Mouse (Mus musculus) limb, embryonic 13.5 days (tissue): ENCODE results near the gene Med18. TPM values are rescaled to one million over a fixed set of nuclear protein-coding genes. Genes with fewer than 3 reads are reported as not detected.
A peak's percentile ranks its signal among the peaks of the same experiment; 100 is the strongest.

ENCODE experiments used
- ATAC-seq: fragments of 200-750 bp; cut with Nextera tagmentation; 2 replicates; pipeline ENCODE4 v1.8.0; 2017; ENCODE audit warnings: low read depth, moderate number of reproducible peaks, moderate TSS enrichment; ENCODE audit not compliant: low FRiP score
- H3K27ac ChIP-seq: fragments of 300-500 bp; sonication (generic); 2 replicates; pipeline ENCODE4 v1.5.1; 2015; ENCODE audit warnings: inconsistent platforms, mild to moderate bottlenecking, moderate library complexity
- H3K27me3 ChIP-seq: fragments of 300-500 bp; sonication (generic); 2 replicates; pipeline ENCODE4 v1.6.1; 2015; ENCODE audit warnings: mild to moderate bottlenecking, inconsistent platforms
- H3K36me3 ChIP-seq: fragments of 300-500 bp; sonication (generic); 2 replicates; pipeline ENCODE4 v1.6.1; 2015; ENCODE audit warnings: inconsistent platforms, mild to moderate bottlenecking, moderate library complexity
- H3K4me1 ChIP-seq: fragments of 300-500 bp; sonication (generic); 2 replicates; pipeline ENCODE4 v1.6.1; 2015; ENCODE audit warnings: inconsistent platforms
- H3K4me2 ChIP-seq: fragments of 300-500 bp; sonication (generic); replicated peaks from 2 replicates; pipeline ENCODE4 v1.6.1; 2015; ENCODE audit warnings: inconsistent platforms, mild to moderate bottlenecking, moderate library complexity
- H3K4me3 ChIP-seq: fragments of 300-500 bp; sonication (generic); 2 replicates; pipeline ENCODE4 v1.5.1; 2015; ENCODE audit warnings: moderate library complexity, mild to moderate bottlenecking, inconsistent platforms
- H3K9ac ChIP-seq: fragments of 300-500 bp; sonication (generic); 2 replicates; pipeline ENCODE4 v1.6.1; 2015; ENCODE audit warnings: mild to moderate bottlenecking, inconsistent platforms
- H3K9me3 ChIP-seq: fragments of 300-500 bp; sonication (generic); 2 replicates; pipeline ENCODE4 v1.6.1; 2016; ENCODE audit warnings: inconsistent platforms
- WGBS: fragments of 180-500 bp; shearing (Covaris S2); methylation state at CpG from one replicate; pipeline ENCODE4 v1.1.7; 2015; 5-methylcytosine and 5-hydroxymethylcytosine counted together
- polyA plus RNA-seq: library from polyadenylated mRNA; unstranded; fragments of >200 nt; fragmentation: Nextera tagmentation; extraction: Ambion mirVana; gene quantifications from 2 replicates; pipeline ENCODE4 v1.2.1, GENCODE M21; 2015

Gene Med18
- polyA plus RNA-seq, 1 experiment from 2014 or later = 28.3 TPM

GRCm38 (mm10) chr4:132475895-132476878, 12.5 kb upstream of the Med18 start:
- Histone ChIP-seq H3K27me3 (no peaks in the 10 kb centered on the region), H3K9ac (no peak overlapping the region), H3K27ac (no peak overlapping the region), H3K4me2 (no peak overlapping the region), H3K4me1 (no peaks in the 10 kb centered on the region), H3K9me3 (no peaks in the 10 kb centered on the region), H3K4me3 (no peak overlapping the region), H3K36me3 (no peaks in the 10 kb centered on the region)
- 75% methylated on average over 13 of the region's 13 CpGs for WGBS
- no peak for ATAC-seq

DNA sequence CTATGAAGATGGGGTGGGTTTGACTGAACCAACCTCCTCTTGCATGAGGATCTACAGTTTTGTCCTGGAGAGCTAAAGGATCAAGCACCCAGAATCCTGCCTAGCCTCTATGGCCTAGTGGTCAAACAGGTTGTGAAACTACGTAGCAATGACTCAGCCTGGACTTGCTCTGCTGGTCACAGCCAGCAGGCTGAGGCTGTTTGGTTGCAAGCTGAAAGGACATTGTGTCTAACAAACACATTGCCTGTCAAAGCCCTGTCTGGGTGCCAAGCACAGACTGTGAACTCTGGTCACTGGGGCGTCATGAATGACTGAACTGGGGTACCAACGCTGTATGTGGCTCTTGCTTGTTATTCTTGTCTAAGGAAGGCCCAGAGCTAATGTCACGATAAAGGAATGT, 10.9 kb upstream of the Med18 start:
- no peak for ATAC-seq
- H3K4me2 ChIP-seq = no peak overlapping the region
- H3K9ac ChIP-seq = no peak overlapping the region
- no peak overlapping the region for H3K4me3 ChIP-seq
- WGBS = 82% methylated on average over 4 of the region's 4 CpGs
- H3K36me3 ChIP-seq = no peaks in the 10 kb centered on the region
- no peaks in the 10 kb centered on the region for H3K27me3 ChIP-seq
- H3K27ac ChIP-seq = no peak overlapping the region
- no peaks in the 10 kb centered on the region for H3K9me3 ChIP-seq
- H3K4me1 ChIP-seq = peaks cover 14% of the 10 kb centered on the region

GRCm38 (mm10) chr4:132473411-132473810, 9.7 kb upstream of the Med18 start:
- Histone ChIP-seq H3K27ac (no peak overlapping the region), H3K36me3 (no peaks in the 10 kb centered on the region), H3K4me1 (peaks cover 15% of the 10 kb centered on the region), H3K9me3 (no peaks in the 10 kb centered on the region), H3K4me3 (no peak overlapping the region), H3K9ac (no peak overlapping the region), H3K27me3 (no peaks in the 10 kb centered on the region), H3K4me2 (no peak overlapping the region)
- 87% methylated on average over 9 of the region's 9 CpGs for WGBS
- no peak for ATAC-seq

GRCm38 (mm10) chr4:132469873-132470272, 6.2 kb upstream of the Med18 start:
- H3K9ac ChIP-seq = peak overlapping the region; percentile 43
- no peaks in the 10 kb centered on the region for H3K9me3 ChIP-seq
- no peak for ATAC-seq
- H3K36me3 ChIP-seq = no peaks in the 10 kb centered on the region
- H3K27ac ChIP-seq = no peak overlapping the region
- no peak overlapping the region for H3K4me2 ChIP-seq
- H3K27me3 ChIP-seq = no peaks in the 10 kb centered on the region
- no peak overlapping the region for H3K4me3 ChIP-seq
- WGBS = 2% methylated on average over 3 of the region's 3 CpGs
- peaks cover 15% of the 10 kb centered on the region for H3K4me1 ChIP-seq

DNA sequence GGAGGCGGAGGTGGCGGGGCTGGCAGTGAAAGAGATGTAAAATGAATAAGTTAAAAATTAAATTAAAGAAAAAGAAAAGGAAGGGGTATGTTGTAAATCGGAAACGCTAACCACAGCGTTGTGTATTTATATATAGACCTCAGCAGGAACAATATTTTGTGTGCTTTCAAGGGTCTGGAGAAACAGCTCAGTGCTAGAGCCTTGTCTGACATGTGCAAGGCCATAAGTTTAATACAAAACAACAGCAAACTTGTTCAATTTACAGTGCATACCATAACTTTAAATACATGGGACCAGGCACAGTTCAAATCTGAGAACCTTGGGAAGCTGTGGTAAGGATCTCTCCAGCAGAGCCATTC, 513 bp upstream of the Med18 start:
- Histone ChIP-seq H3K36me3 (peaks cover 18% of the 10 kb centered on the region), H3K27ac (no peak overlapping the region), H3K9ac (peak overlapping the region; percentile 87; the same call in 1 of the 2 replicates), H3K27me3 (no peaks in the 10 kb centered on the region), H3K4me3 (peak overlapping the region; percentile 89), H3K9me3 (no peaks in the 10 kb centered on the region), H3K4me1 (peaks cover 17% of the 10 kb centered on the region), H3K4me2 (peak overlapping the region; percentile 93)
- peak; percentile 10; the same call in 1 of the 2 replicates for ATAC-seq
- WGBS = 2% methylated on average over 5 of the region's 5 CpGs

DNA sequence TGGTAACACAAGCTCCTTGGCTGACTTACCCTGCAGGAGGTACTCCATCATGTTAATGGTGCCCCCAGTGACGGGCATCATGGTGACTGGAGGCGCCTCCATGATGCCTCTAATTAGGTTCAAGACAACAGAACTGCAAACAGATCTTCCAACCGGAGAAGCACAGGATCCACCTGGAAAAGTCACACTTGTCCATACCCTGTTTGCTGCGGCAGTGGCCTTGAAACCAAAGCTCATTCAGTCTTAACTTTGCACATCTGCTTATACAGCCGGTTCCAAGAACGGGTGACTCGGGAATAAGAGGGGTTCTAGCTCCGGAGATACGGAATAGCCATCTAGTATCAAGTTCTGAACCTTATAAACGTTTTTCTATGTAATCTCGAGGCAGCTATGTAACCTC, 885 bp downstream of the Med18 start:
- peak overlapping the region; percentile 89 for H3K4me3 ChIP-seq
- H3K4me2 ChIP-seq = peak overlapping the region; percentile 93
- peaks cover 17% of the 10 kb centered on the region for H3K4me1 ChIP-seq
- no peak overlapping the region for H3K27ac ChIP-seq
- peak overlapping the region; percentile 87 for H3K9ac ChIP-seq
- H3K27me3 ChIP-seq = no peaks in the 10 kb centered on the region
- H3K9me3 ChIP-seq = no peaks in the 10 kb centered on the region
- peaks cover 31% of the 10 kb centered on the region for H3K36me3 ChIP-seq
- no peak for ATAC-seq
- WGBS = 5% methylated on average over 11 of the region's 11 CpGs

- no peak overlapping the region for H3K4me2 ChIP-seq
- H3K9ac ChIP-seq = no peak overlapping the region
- peaks cover 45% of the 10 kb centered on the region for H3K36me3 ChIP-seq
- ATAC-seq = no peak
- H3K9me3 ChIP-seq = no peaks in the 10 kb centered on the region
- H3K27me3 ChIP-seq = no peaks in the 10 kb centered on the region
- WGBS = 90% methylated on average over 8 of the region's 8 CpGs
- H3K4me1 ChIP-seq = peaks cover 17% of the 10 kb centered on the region
- no peak overlapping the region for H3K4me3 ChIP-seq
- no peak overlapping the region for H3K27ac ChIP-seq
These were observed 3.5 kb downstream of the Med18 start for GRCm38 (mm10) chr4:132460225-132460624.

GRCm38 (mm10) chr4:132455561-132455960, 8.2 kb downstream of the Med18 start:
- Histone ChIP-seq H3K4me1 (no peaks in the 10 kb centered on the region), H3K36me3 (peaks cover 40% of the 10 kb centered on the region), H3K4me3 (no peak overlapping the region), H3K4me2 (no peak overlapping the region), H3K9me3 (no peaks in the 10 kb centered on the region), H3K9ac (no peak overlapping the region), H3K27ac (no peak overlapping the region), H3K27me3 (no peaks in the 10 kb centered on the region)
- 90% methylated on average over 6 of the region's 6 CpGs for WGBS
- no peak for ATAC-seq

- no peaks in the 10 kb centered on the region for H3K27me3 ChIP-seq
- WGBS = 72% methylated on average over 3 of the region's 3 CpGs
- no peak for ATAC-seq
- peaks cover 36% of the 10 kb centered on the region for H3K36me3 ChIP-seq
- no peaks in the 10 kb centered on the region for H3K9me3 ChIP-seq
- H3K9ac ChIP-seq = no peak overlapping the region
- no peak overlapping the region for H3K27ac ChIP-seq
- H3K4me1 ChIP-seq = no peaks in the 10 kb centered on the region
- no peak overlapping the region for H3K4me2 ChIP-seq
- no peak overlapping the region for H3K4me3 ChIP-seq
These were observed 8.6 kb downstream of the Med18 start for GRCm38 (mm10) chr4:132455146-132455545.

GRCm38 (mm10) chr4:132454216-132454615, 9.5 kb downstream of the Med18 start:
- ATAC-seq = no peak
- Histone ChIP-seq H3K36me3 (peaks cover 27% of the 10 kb centered on the region), H3K9ac (no peak overlapping the region), H3K4me3 (no peak overlapping the region), H3K9me3 (no peaks in the 10 kb centered on the region), H3K27ac (no peak overlapping the region), H3K4me1 (no peaks in the 10 kb centered on the region), H3K4me2 (no peak overlapping the region), H3K27me3 (no peaks in the 10 kb centered on the region)
- WGBS = 83% methylated on average over 4 of the region's 6 CpGs

- no peak for ATAC-seq
- 87% methylated on average over 3 of the region's 3 CpGs for WGBS
- H3K27ac ChIP-seq = no peak overlapping the region
- H3K27me3 ChIP-seq = no peaks in the 10 kb centered on the region
- H3K4me3 ChIP-seq = no peak overlapping the region
- no peaks in the 10 kb centered on the region for H3K4me1 ChIP-seq
- H3K9ac ChIP-seq = no peak overlapping the region
- no peak overlapping the region for H3K4me2 ChIP-seq
- no peaks in the 10 kb centered on the region for H3K9me3 ChIP-seq
- no peaks in the 10 kb centered on the region for H3K36me3 ChIP-seq
These were observed 13.9 kb downstream of the Med18 start for GRCm38 (mm10) chr4:132449778-132450177.

DNA sequence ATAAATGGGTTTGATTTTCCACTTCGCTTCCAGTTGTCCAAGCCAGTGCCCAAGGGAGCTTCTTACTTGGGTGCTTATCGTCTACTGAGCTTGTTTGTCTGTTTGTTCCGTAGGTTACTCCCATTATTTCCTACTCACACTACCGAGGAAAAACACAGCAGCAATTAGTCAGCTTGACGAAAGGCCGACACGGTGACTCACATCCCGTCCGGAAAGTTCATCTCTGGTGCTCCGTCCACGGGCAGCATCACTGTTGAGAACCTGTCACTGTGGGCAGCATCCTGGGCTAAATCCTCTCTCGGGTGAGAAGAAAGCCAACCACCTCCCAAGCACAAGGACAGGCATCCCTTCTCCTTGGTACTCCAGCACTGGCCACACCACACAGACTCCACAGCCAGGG, 17.6 kb downstream of the Med18 start:
- H3K4me3 ChIP-seq = no peak overlapping the region
- no peak for ATAC-seq
- no peak overlapping the region for H3K27ac ChIP-seq
- 80% methylated on average over 12 of the region's 12 CpGs for WGBS
- no peak overlapping the region for H3K9ac ChIP-seq
- H3K27me3 ChIP-seq = no peaks in the 10 kb centered on the region
- H3K9me3 ChIP-seq = no peaks in the 10 kb centered on the region
- no peak overlapping the region for H3K4me2 ChIP-seq
- no peaks in the 10 kb centered on the region for H3K36me3 ChIP-seq
- H3K4me1 ChIP-seq = no peaks in the 10 kb centered on the region

- no peak overlapping the region for H3K4me2 ChIP-seq
- no peak overlapping the region for H3K27ac ChIP-seq
- no peak overlapping the region for H3K4me3 ChIP-seq
- no peaks in the 10 kb centered on the region for H3K27me3 ChIP-seq
- WGBS = 79% methylated on average over 8 of the region's 8 CpGs
- no peaks in the 10 kb centered on the region for H3K4me1 ChIP-seq
- ATAC-seq = no peak
- H3K9ac ChIP-seq = no peak overlapping the region
- no peaks in the 10 kb centered on the region for H3K36me3 ChIP-seq
- H3K9me3 ChIP-seq = no peaks in the 10 kb centered on the region
These were observed 19.2 kb downstream of the Med18 start for GRCm38 (mm10) chr4:132444516-132444915.
